Mouse (Mus musculus) CD8-positive naive resting alpha-beta T cell, adult 2 months (primary cell): ENCODE measurements around the gene Olfr896-ps1.

Source experiments
- DNase-seq, 2 experiments: peaks; one replicate each; pipeline ENCODE4 v3.0.0; 2022; ENCODE audit warnings: low read depth in 2 of 2, low spot score in 2 of 2

Gene Olfr896-ps1

DNA sequence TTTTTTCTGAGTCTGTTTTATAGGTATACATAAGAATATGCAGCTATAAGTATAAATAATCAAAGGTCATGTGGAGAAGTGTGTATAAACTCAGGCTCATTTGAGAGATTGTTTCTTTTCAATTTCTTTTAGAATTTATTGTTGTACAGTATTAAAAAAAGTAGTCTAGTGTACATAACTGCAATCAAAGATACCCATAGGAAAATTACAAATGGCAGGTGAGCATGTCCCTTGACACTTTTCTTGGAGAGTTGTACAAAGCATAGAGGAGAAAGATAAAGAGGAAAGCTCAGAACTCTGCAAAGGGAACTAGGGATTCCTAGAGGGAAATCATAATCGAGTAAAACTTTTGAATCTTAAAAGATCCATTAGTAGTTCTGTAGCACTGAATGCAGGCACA lies at the start of gene Olfr896-ps1:
Gene Olfr896-ps1 (plus strand): TSS at position 301 of the 400 bp plus-strand sequence.
- DNase-seq: no peak

DNA sequence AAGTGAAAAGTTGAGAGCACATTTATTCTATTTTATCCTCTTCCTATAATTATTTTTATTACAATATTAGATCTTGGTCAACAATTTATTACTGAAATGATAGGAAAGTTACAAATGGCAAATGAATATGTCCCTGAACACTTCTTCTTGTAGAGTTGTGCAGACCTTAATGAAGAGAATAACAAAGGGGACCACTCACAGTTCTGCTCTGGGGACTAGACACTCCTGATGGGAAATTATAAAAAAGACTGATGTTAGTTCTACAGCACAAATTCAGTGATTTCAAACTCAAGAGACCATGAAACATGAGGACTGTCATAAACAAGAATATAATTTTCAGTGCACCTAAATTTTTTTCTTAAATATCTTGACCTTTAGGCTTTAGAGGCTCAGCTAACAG lies 38.4 kb upstream of the Olfr896-ps1 start, which contains the start of gene Olfr143:
Gene Olfr143 (plus strand): TSS at position 301 of the 400 bp plus-strand sequence.
- no peak for DNase-seq

DNA sequence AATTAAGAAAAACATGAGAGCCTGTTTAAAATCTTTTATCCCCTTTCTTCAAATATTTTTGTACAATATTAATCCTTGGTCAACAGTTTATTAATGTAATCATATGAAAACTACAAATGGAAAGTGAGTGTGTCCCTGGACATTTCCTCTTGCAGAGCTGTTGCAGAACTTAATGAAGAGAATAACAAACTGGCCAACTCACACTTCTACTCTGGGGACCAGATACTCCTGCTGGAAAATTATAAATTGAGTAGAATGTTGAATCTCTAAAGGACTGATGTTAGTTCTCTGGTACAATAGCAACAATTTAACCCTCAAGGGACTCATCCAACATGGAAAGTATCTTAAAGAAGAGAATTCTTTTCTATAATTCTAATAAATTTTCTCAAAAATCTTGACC lies 23.4 kb upstream of the Olfr896-ps1 start, which contains the start of gene Olfr895:
Gene Olfr895 (plus strand): TSS at position 301 of the 400 bp plus-strand sequence.
- no peak for DNase-seq

DNA sequence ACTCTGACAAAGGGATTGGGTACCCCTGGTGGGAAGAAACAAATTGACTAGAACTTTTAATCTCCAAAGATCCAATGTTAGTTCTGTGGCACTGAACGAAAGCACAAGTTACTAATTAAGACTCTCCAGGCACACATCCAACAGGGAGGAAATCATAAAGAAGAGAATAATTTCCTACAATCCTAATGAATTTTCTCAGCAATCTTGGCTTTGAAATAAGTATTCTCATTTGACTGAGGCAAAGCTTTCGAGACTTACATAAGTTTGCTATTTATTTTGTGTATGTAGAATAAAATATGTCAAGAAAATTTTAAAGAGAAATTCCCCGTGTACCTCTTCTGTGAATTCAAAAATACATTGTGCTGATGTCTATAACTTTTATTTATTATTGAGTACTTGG lies 37.9 kb downstream of the Olfr896-ps1 start, which contains the start of gene Olfr25:
Gene Olfr25 (plus strand): TSS at position 301 of the 400 bp plus-strand sequence.
- DNase-seq: no peak
